Mouse (Mus musculus) liver, adult 2 months (tissue): ENCODE results near the gene Cd79b.

ENCODE experiments used
- CTCF ChIP-seq: fragments of 200-500 bp; IDR thresholded peaks from 2 replicates; pipeline ENCODE4 v1.5.1; 2011; ENCODE audit warnings: low read depth, low read length, control low read depth
- POLR2A ChIP-seq: fragments of 200-500 bp; IDR thresholded peaks from 2 replicates; pipeline ENCODE4 v1.6.1; 2011; ENCODE audit warnings: low read length, control low read depth; ENCODE audit not compliant: insufficient read depth; ENCODE audit errors: extremely low read depth

GRCm38 (mm10) chr11:106291861-106292260 lies 22.7 kb downstream of the Cd79b start:
- no peak for TF ChIP-seq POLR2A
- no peak for TF ChIP-seq CTCF
